Mouse (Mus musculus): ENCODE measurements around the gene Hic1.

Hic1 gene

DNA sequence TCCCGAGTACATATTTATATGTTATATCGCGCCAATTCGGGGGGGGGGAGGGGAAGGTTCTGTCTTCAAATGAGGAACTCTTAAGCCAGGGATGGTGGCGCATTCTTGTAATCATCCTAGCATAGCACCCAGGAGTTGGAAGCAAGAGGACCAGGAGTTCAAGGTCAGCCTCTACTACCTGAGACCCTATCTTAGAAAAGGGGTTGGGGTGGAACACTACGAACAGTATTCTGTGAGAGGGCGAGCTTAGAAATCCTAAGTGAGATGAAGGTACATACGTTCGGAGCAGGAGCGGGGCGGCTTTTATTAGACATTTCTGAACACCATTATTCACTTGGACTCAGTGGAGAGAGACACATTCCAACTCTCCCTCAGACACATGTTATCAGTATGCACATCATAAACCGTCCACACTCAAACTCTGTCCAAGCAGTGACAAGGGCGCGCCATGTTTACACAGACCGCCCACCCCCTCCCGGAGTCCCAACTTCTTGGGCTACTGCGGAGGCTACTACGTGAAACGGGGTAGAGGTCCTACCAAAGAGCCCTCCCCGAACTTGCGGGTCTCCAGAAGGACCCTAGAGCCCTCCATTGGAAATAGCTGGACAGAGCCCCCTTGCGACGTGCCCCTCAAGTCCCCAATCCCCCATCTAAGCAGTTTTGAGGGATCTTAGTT lies at the start of gene Hic1:
Hic1 (minus strand) TSS at position 115 of the 676 bp plus-strand sequence.
- peak; percentile 50 to 76 for DNase-seq (ENCODE audit: inconsistent age in 2 of 2, low spot score in 1 of 2)

GRCm38 (mm10) chr11:75214081-75214950 lies 45.0 kb upstream of the Hic1 start:
- no peak for DNase-seq (ENCODE audit: inconsistent age in 2 of 2, low spot score in 1 of 2)

- peak; percentile 64 to 80 for DNase-seq (ENCODE audit: inconsistent age in 2 of 2, low spot score in 1 of 2)
These were observed 44.2 kb upstream of the Hic1 start for GRCm38 (mm10) chr11:75213372-75214080.

GRCm38 (mm10) chr11:75212876-75213275 lies 43.6 kb upstream of the Hic1 start:
- DNase-seq (ENCODE audit: inconsistent age in 2 of 2, low spot score in 1 of 2): peak in 1 of 2 experiments; percentile 65

DNA sequence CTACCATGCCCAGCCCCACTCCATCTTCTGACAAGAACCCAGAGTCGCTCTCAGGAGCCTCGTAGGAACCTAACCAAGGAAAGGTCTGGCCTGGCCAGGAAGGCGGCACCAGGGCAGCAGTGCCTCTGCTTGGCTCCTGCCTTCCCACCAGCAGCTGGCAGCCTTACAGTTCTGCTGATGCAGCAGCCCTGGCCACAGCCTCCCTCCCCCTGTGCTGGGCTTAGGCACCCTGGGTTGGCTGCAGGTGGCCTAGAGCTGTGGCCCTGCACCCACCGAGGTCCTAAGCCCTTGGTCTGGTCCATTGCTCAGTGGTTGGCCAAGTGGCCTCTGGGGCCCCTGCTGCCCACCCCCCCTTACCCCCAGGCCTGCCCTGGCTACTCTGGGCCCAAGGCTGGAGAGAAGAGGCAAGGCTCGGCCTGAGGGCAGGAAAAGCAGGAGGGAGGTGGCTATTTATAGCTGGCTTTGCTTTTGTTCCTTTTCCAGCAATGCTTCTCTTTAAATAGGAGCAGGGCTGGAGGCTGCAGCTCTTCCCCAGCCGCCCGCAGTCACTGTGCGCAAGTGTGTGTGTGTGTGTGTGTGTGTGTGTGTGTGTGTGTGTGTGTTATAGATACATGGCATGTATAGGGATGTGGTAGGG lies 42.8 kb upstream of the Hic1 start:
- peak; percentile 55 to 77 for DNase-seq (ENCODE audit: inconsistent age in 2 of 2, low spot score in 1 of 2)

DNA sequence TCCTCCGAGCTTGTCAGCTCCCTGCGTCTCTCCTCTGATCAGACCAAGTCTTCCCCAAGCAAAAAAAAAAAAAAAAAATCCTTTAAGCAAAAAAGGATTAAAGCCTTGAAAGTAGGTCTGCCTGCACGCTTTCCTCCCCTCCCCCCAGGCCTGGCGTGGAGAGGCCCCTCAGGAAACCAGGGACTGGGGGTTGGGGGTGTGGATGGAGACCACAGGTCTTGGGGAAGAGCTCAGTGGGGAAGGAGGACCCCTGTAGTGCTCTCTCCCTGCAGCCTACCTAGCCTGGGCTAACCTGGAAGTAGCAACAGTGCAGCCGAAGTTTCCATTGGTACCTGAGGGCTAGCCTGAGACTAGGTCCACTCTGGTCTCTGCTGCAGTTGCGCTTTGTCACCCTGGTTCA lies 41.4 kb upstream of the Hic1 start:
- DNase-seq (ENCODE audit: inconsistent age in 2 of 2, low spot score in 1 of 2): no peak

DNA sequence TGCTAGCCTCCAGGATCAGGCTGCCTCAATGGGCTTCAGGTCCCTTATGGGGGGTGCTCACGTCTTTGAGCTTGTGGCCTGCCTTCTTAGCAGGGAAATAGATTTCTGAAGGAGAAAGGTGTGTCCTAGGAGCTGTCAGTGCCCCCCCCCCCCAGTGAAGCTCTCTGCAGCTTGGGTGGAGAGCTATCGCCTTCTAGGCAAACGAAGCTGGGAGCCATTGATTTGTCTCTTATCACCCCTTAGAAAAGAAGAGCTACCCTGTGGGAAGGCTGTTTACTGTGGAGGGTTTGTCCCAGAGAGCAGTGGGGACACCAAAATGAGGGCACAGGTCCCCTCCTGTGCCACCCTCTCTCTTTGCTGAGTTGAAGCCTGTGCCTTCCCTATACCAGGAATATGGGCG lies 40.8 kb upstream of the Hic1 start:
- no peak for DNase-seq (ENCODE audit: inconsistent age in 2 of 2, low spot score in 1 of 2)

DNA sequence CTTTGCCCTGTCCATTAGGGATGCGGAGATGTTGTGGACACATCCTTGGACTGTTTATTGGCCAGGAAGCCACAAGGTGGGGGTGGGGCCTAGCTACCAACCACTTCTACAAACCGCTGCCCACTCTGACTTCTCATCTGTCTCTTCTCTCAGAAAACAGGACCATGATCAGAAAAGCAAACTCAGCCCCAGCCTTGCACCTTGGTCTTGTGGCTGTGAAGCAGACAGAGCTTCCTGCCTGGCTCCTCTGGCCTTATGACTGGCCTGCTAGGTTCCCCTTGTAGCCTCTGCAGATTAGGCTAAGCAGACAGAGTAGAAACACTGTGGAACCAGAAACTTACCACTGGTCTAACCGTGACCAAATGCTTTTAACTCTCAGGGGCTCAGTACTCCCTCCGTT lies 40.0 kb upstream of the Hic1 start:
- DNase-seq (ENCODE audit: inconsistent age in 2 of 2, low spot score in 1 of 2): no peak

- no peak for DNase-seq (ENCODE audit: inconsistent age in 2 of 2, low spot score in 1 of 2)
These were observed 37.0 kb upstream of the Hic1 start for GRCm38 (mm10) chr11:75206347-75206746.

- DNase-seq (ENCODE audit: inconsistent age in 2 of 2, low spot score in 1 of 2): no peak
These were observed 35.2 kb upstream of the Hic1 start for GRCm38 (mm10) chr11:75204472-75204871.

DNA sequence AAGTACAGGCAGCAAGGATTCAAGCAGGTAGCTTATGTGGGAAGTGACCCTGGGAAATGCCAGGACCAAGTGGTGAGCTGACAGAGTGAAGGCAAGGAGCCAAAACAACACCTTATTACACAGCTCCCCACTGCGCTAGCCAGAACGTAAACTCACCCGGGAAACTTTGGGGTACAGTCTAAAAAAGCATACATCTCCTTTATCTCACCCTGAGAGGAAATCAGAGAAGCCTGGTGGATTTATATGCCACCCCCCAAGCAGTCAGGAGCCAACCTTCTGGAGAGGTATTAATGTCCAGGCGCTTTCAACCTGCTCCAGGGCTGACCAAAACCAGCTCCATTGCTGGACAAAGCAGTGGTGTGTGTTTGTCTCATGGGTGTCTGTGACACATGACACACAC lies 34.6 kb upstream of the Hic1 start:
- DNase-seq (ENCODE audit: inconsistent age in 2 of 2, low spot score in 1 of 2): no peak

DNA sequence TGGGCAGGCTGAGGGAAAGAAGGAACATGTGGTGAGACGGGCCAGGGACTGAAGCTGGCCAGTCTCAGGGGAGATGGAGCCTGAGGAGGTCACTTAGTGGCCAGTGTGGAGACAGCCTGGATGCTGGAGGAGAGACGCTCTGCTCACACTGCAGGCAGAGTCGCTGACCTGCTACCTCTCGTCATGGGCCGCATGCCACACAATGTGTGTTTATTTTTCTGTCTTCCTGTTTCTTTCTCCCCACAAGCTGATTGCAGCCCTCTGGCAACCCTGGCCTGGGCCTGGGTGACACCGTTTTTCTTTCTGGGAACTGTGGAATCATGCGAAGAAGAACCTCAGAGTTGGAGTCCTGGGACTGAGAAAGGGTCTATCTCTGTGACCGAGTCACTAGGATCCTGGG lies 32.4 kb upstream of the Hic1 start:
- no peak for DNase-seq (ENCODE audit: inconsistent age in 2 of 2, low spot score in 1 of 2)

DNA sequence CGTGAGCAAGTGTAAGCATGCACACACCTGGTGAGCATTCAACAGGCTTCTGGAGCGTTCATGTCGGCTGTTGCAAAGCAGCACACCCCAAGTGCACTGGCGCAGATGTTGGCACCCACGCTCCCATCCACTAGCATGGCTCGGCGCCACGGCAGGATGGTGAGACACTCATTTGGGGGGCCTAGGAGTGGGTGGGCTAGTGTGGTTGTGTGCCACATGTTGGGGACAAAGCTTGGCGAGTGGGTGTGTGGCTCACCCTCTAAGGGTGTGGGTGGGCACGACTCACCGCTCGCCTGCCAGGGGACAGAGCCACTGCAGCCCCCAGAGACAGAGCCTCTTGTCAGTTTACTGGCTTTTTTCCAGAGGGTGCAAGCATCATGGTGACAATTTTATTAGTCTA lies 31.6 kb upstream of the Hic1 start:
- DNase-seq (ENCODE audit: inconsistent age in 2 of 2, low spot score in 1 of 2): no peak

DNA sequence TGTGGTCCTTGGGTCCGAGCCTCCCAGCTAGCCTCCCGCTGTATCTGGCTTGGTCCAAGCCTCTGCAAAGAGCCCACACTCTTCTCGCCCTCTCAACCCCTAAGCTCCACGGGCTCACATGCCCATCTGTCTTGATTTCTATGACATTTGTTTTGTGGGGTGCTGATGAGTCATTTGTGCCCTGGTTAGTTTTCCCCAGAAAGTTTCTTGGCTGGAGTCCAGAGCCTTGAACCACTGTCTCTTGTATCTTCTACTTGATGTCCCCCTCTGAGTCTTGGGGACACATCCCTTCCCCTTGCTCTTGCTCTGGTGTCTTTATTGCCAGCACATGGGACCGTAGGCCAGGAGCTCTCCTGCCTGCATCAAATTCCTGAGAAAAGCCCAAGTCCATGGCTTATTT lies 30.6 kb upstream of the Hic1 start:
- peak; percentile 69 to 87 for DNase-seq (ENCODE audit: inconsistent age in 2 of 2, low spot score in 1 of 2)

- no peak for DNase-seq (ENCODE audit: inconsistent age in 2 of 2, low spot score in 1 of 2)
These were observed 29.5 kb upstream of the Hic1 start for GRCm38 (mm10) chr11:75198792-75199191.

GRCm38 (mm10) chr11:75197956-75198355 lies 28.6 kb upstream of the Hic1 start:
- no peak for DNase-seq (ENCODE audit: inconsistent age in 2 of 2, low spot score in 1 of 2)

DNA sequence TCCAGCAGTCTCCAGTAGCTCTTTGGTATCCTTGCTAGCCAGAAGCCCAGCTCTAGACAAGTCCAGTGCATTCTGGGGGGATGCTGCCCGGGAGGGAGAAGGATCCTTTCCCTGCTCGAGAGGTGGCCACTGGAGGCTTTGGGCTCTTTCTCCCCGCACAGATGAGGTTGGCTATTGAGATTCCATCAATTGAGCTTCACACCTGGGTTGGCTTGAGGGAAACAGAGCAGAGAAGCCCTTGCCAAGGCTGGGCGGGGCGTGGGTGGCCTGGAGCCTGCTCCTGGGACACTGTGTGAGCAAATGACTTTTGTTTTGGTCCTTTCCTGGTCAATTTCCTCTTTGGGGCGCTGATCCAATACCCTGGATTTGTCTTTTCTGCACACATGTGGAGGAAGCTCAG lies 26.8 kb upstream of the Hic1 start:
- no peak for DNase-seq (ENCODE audit: inconsistent age in 2 of 2, low spot score in 1 of 2)

DNA sequence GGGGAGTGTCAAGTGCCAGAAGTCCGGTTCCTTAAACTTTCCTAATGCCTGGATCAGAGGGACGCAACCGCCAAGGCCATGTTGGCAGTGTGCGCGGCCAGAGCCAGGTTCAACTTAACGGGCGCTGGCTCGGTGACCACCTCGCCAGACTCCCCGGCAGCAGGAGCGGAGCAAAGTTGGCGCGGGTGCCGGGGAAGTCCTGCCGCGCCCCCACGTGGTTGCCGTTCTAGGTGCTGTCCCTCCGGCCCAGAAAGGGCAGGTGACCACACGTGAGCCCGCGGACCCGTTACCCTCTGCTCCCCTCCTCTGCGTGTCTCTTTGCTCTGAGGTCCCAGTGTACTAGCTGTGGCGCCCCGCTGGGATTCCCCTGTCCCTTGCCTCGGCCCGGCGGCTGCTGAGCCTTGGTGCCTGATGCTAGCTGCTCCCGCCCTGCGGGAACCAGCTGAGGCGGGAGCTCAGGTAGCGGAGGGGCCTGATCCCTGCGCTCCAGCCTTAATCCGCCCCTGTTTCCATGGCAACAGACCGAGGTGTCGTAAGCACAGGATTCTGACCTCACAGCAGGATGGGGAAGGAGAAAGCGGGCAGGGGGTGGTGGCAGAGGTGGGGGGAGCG lies 25.6 kb upstream of the Hic1 start:
- DNase-seq (ENCODE audit: inconsistent age in 2 of 2, low spot score in 1 of 2): peak; percentile 72 to 84

DNA sequence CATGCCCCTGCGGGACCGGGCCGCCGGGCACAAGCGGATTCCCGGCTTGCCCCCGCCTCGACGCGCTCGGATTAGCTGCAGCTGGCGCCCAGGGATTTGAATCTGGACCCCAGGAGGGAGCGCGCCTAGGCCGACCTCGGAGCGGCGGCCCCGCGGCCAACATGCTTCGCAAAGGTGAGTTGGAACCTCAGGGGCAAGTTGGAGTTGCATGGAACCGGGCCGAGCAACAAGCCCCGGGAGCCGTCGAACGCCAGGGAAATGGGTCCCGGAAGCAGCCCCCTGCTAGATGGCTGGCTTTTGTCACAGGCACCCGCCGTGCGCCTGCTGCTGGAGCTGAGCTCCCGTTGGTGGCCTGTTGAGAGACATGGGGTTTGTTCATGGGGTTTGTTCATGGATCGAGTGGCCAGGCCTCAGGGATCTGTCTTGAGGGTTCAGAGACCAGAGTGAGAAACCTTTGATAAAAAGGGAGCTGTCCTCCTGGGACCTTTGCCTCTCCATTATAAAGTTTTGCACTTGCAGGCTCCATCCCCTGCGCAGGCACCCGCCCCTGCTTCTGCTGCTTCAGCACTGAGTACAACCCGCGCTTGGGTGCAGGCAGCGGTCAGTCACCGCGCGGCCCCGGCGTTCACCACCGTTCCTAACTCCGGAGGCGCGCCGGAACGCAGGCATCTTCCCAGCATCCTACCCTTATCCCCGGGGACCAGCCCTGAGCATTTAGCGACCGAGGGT lies 25.0 kb upstream of the Hic1 start:
- DNase-seq (ENCODE audit: inconsistent age in 2 of 2, low spot score in 1 of 2): peak in 1 of 2 experiments; percentile 60

Measured in adrenal gland, adult (tissue).